Mouse (Mus musculus) urinary bladder, postnatal 25 days (tissue): Measurements from ENCODE around the gene Shb.

ENCODE experiments used
- DNase-seq: peaks from one replicate; pipeline ENCODE4 v3.0.0; 2022; ENCODE audit warnings: low spot score

Gene Shb

DNA sequence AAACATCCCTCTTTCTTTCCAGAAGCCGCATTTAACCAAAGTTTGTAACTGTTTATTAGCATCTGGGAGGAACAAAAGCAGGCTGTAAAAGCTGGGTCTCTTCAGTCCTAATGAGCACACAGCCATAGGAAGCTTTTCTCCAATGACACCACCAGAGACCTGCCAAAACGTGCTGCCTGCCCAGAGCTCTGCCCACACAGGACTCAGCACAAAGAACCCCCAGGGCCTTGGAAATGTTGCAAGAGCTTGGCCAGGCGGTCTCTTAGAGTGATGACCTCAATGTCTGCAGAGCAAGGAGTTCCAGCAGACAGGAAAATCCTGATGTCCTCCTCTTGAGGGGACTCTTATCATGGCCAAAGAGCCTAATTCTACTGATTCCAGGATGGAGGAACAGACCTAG lies 28.5 kb downstream of the Shb start:
- no peak for DNase-seq

DNA sequence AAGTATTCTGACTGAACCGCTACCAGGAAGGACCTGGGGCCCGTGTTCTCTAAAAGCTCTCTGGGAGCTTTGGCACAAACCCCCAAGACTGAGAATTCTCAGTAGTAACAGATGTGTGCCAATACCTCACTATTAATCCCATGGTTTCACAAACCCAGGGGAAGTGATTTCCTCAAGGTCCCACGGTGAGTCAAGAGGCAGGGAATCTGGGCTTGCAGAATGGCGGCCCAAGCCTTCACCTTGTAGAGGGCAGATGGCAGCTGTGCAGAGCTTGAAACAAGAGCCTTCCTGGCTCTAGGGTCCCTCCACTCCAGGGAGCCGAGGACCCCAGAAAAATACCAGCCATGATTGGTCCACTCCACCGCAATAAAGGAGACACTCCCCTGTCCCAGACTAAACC lies 28.9 kb downstream of the Shb start:
- DNase-seq, result no peak

DNA sequence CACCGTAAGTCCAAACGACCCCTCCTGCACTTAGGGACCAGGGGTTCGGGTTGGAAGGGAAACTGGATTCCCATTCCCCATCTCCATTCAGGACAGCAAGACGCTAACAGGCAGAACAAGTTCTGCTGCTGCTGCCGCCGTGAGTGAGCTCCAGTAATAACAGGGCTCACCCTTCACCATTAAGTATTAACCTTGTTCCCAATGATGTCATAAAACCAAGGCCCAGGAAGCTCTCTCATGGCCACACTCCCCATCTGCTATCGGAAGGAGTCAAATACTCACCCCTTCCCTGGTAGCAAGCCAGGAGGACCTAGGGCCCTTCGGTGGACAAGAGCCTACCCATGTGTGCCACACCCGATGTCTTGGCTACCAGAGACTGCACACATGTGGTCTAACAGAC lies 30.3 kb downstream of the Shb start:
- DNase-seq, result no peak

DNA sequence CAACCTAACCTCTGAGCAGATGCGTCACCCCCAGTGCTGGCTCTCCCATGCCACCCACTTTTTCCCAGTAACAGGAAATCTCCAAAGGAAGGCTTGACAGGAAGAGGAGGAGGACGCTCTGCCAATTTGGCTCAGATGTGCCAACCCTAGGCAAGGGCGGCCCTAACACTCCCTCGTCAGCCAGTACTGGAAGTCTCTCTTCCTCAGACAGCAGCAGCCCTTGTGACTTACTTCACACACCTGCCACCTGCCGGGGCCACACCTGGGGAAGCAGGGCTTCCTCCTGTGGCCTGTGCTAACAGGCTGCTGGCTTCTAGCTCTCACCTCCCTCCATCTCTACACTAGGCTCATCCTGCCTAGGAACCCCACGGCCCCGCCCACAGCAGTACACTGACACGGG lies 31.9 kb downstream of the Shb start:
- no peak for DNase-seq

DNA sequence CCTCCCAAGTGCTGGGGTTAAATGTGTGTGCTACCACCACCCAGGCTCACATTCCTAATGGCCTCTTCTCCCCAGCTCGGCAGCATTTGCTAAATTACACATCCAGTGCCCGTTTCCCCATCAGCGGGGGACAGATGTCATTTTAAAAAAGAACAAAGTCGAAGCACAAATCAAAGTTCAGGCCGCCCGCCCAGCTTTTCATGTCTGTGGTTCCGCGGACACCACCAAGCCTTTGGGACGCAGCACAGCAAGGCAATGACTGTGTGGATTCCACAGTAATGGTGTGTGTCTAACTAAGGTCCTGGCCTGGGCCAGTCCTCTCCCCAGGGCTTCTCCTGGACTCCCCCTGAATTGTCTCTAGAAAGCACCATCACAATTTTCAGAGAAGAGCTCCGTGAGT lies 32.7 kb downstream of the Shb start:
- DNase-seq, result no peak

DNA sequence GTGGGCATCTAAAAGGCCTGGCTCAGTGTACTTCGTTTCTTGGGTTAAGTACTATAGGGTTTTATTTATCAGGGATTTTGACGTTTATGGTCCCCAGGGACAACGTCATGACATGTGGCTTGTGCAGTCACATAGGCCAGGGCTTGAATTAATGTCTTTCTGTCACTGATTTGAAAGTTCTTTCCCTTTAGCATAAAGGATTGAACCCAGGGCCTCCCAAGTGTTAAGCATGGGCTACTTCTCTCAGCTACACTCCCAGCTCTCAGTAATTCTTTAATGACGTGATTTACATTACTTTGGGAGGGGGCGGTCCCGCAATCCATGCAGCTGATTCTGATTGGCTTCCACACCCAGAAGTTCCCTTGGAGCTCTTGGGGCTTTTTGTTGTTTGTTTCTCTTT lies 33.2 kb downstream of the Shb start:
- DNase-seq, result no peak

DNA sequence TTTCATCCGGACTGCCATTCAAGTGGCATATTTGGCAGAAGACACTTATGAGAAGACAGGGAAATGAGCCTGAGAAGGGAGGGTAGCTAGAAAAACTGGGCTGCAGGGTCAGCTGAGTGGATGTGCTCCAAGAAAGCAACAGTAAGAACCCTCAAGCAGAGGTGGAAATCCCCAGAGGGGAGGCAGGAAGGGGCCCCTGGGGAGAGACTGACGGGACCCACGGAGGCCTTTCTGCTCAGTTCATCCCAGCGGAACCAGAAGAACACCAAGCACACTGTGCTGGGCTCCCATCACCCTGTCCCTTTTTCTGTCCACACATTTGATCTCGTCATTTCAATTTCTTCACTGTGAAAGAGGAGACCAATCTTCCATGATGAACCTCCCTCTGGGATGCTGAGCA lies 33.9 kb downstream of the Shb start:
- no peak for DNase-seq

DNA sequence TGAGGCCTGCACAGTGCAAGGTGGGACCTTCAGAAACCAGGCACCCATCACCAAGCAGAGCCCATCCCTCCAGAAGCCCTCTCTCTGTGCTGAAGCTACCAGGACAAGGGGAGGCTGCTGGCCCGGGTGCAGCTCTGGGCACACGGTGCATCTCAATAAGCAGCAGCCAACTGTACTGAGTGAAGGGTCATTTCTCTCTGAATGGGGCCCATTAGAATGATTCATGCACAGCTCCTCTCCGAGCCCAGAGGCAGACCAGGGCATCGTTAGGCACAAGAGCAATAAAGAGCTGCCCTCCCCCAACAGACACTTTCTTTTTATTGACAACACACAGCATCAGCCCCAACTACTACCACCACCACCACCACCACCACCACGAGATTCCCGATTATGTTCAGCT lies 35.0 kb downstream of the Shb start:
- DNase-seq, result no peak

DNA sequence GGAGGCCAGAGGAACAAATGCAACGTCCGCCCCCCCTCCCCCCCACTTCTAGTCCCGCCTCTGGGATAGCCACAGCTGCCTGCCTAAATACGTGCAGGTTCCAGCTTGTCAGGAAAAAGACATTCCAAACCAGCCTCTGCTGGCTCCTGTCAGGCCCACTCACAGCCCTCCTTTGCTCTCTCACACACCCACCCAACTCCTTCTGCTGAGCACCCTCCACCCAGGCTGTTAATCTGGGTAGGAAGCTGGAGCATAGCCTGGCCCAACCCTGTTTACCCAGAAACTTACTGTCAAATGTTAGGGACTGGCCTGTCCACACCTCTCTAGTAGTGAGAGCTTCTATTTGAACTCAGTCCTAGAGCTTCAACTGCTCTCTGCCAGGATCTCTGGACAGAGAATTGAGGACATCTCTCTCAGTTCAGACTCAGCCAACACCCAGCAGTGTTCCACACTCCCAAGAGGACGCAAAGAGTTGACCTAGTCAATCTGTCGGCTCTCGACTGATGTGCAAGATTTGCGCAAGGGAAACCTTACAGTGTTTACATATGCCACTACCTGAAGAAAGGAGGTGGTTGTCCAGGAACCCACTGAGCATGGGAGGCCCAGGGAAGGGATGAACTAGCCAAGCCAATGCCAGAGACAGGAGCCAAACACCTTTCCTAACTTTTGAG lies 36.6 kb downstream of the Shb start:
- no peak for DNase-seq

DNA sequence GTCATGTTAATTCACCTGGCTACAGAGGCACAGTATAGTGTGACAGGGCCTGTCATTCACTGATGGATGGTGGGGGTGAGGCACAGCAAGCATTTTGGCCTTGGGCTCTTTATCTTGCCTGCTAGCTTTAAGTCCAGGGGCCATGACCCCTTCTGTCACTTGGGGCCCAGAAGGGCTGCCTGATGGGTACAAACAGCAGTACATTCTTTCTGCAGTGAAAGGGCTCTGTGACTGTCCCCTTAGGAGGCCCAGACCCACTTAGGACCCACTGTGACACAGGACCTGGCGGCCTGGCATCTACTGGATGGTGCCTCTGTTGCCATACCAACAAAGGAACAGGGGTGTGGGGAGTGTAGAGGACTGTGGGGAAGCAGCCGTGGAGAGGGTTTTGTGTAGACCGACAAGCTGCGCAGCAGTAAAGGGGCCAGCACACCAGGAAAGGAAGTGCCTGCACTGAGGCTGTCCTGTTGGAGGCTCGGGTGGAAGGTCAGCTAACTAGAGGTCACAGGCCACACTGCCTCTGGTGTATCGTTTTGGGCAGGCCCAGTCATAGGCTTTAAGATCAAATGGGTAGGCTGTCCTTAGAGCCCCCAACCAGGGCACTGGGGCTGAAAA lies 38.4 kb downstream of the Shb start:
- no peak for DNase-seq

DNA sequence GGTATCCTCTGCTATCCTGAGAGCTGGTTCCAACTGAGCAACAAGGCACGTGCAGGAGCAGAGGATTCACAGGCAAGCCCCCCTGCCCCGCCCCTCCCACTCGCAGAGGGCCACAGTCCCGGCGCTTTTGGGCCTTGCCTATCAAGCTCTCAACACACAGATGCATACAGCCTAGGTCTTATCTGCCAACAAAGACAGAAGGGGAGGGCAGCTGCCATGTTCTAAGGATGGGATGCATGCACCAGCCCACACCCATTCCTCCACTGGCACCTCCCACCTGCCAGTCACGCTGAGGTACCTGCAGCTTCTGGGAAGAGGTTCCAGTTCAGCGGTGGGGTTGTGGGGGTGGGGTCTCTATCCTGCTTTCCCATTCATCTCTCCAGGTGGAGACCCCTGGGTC lies 39.2 kb downstream of the Shb start:
- no peak for DNase-seq

DNA sequence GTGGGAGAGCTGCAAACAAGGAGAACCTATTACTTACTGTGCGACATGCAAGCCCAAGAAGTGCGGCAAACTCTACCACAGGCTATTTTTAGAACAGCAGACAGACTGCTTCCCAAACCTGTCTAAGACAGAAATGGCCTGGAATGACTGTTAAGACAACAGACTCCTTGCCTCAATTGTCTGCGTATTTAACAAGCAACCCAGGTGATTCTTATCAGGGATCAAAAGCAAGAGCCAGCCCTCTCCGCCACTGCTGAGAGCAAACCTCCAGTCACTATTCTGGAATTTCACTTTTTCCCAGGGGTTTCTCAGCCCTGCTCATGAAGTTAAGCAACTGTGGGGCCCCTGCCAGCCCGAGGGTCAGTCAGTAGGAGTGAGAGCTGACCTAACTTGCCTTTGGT lies 39.6 kb downstream of the Shb start:
- no peak for DNase-seq

DNA sequence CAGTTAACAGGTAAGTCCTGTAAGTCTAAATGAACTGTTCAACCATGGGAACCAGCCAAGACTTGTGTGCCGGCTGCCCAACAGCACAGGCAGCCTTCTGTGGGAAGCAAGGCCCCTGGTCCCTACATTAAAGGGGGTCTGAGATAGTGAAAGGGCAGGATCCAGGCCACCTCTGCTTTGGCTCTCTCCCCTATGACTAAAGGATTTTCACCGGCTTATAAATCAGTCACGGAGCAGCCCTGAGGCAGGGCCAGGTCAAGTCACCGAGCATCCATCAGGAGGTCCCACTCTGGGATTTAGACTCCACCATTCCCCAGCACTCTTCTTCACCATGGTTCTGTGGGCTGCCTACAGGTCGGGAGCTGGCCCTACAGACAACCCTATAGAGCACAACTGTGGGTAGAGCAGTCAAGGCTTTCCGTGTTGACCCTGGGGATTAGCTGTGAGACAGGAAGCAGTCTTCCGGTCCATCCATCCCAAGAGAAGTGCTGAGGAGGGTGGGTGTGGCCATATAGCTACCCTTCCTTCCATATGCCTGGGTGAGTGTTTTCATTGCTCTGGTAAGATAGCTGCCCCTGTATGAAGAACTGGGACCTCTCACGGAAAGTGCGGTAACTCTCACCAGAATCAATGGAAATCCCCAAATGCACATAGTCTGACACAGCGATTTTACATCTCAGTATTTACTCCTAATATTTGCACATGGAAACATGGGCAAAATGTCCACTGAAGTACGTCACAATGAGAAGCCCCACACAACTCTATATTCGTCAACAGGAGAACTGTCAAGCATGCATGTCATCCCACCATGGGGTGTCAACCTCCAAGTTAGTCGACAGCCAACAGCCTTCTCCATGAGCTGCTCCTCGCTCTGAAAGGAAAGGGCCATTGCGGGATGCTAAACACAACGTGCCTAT lies 40.3 kb downstream of the Shb start:
- DNase-seq, result no peak

DNA sequence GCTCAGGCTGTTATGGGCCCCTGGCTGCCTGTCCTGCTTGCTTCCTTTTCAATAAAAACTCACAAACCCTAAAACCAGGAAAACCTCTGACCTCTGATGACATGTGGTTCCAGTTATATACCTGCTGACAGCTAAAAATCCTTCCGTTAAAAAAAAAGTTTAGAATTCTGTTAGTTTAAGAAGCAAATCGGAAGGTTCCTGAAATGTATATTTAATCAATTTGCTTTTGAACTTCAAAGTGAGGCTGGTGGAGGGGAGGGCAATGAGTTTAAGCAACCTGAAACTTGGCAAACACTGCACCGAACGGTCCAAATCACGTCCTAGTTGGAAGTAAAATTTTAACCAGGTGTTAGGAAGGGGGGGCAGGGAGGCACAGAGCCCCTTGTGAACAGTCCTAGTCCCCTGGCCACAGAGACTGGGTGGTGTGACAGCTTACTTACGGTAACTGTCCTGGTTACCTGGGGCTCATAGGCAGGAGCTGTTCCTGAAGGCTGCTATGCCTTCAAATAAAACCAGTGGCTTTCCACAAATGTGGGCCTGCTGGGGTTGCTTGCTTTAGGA lies 41.1 kb downstream of the Shb start:
- DNase-seq, result no peak

DNA sequence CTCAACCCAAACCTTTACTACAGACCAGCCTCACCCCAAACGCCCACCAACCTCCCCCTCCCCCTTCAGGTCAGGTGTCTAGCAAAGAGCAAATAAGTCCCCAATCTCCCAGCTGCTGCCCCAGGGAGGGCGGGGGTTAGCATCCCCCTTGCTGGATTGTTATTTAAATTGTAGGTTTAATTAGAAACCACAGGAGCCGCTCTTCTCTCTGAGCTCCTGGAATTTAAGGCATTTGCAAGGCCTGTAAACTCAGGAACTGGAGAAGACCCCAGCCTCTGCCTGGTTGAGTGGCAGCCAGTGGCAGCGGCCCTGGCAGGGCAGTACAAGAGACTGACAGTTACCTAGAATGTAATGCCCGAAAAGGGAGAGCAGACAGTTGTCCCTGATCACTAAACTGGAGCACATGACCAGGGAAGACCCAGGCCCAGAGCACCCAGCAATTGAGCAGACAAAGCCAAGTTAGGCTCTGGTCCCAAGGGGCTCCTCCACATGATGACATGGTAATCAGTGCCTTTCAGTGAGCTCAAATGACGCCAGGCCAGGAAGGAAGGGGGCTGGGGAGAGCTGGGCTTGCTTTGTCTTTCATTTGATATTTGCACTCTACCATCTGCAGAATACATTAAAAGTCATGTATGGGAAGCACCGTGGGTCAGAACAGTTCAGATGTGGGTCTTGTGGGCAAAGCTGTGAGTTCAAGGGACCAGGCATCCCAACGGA lies 42.1 kb downstream of the Shb start:
- no peak for DNase-seq

DNA sequence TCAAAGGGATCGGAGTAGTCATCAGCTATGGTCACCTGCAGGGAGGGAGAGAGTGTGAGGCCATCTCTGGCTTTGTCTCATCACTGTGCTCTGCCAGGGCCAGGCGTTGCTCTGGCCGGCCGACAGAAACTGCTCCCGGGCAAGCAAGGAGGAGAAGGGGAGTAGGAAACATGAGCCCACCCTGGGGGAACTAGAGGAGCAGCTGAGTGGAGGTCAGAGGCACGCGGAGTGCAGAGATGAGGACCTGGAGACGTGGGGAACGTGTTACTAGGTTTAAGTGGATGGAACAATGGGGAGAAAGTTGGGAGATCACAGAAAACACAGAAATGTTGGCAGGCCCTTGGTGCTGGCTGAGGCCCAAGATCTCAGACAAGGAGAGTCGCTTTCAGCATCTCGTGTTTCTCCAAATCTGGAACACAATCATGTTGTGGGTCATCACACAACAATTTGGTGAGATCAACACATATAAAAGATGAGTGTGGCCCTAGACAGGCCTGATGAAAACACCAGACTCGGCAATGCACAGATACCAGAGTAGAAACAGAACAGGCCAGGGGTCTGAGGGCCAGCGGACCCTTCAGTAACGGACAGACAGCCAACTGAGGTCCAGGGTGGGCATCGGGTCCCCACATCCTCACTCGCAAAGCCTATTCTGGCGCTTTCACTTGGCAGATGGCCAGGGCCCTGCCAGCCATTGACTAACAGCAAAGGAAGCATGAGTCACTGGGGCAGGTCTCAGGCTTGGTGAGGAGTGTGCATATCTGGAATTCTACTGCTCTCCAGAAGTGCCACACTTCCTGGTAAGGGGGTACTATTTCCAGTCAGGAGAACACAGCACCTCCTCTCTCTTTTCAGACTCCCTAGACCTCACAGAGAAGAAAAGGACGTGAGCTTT lies 42.9 kb downstream of the Shb start:
- peak; percentile 79 for DNase-seq

DNA sequence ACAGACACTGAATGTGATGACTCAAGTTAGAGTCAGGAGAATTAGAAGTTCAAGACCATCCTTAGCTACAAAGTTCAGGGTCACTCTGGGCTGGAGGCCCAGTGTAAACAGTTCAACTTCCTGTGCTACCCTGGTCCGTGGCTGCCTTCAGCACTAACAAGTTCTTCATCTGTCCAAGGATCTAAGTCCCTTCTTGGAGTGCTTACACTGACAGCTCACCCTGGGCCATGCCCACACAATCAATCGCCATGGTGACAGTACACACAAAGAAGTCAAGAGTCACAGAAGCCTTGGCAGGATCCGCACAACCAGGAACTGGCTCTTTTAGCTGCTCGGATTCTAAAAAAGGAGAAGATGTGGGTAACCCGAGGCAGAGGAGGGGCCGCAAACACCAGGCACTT lies 44.6 kb downstream of the Shb start:
- DNase-seq, result no peak

DNA sequence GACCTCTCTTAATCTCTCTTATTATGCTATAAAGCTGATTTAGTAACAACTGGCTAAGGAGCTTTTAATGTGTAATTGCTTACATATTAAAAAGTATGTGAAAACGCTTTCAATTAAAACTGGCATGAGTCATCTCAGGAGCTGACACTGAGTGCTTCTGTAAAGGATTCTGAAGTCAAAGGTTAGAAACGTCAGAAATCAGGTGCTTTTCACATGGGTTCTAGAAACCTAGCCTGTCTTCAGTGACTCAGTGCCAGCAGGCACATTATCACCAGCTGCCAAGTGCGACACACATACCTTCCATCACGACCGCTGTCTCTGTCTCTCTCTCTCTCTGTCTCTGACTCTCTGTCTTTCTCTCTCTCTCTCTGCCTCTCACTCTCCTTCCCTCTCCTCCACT lies 47.2 kb downstream of the Shb start:
- no peak for DNase-seq

DNA sequence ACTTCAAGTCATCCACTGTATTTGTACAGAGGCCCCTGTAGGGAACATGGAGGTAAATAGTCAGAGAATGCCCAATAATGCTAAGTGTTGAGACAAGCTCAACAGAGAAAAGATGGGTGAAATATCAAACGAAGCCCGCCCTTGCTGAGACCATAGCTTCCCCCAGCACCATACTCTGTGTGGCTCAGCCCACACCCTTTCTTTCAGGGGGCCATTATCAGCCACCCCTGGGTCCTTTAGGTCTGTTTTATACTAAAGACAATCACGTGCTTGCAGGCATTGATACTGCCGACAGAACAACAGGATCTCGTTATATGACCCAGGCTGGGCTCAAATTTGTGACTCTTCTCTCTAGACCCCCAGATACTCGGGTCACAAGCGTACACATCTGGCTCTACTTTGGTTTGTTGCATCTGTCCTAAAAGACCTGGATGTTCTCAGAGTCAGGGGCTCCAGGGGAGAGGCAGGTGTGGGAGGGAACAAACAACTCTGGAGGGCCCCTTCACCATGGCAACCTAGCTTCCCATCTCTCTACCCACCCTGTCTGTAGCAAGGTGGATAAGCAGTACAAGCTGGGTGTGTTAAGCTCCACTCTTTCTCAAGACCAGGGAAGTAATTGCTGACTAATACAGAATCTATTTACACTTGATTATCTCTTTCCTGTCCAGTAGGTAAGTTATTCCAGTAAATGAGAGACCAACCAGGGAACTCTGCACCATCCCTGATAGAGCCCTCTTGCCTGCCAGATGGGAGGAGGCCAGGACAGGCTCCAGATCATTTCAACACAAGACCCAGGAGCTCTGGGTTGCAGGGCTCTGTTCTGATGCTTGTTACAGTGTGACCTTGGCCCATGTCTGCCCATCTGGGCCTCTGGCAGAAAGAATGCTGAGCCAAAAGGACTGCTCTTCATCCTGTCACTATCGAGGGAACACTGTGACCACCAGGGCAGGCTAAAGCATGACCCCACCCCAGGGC lies 48.7 kb downstream of the Shb start:
- no peak for DNase-seq

DNA sequence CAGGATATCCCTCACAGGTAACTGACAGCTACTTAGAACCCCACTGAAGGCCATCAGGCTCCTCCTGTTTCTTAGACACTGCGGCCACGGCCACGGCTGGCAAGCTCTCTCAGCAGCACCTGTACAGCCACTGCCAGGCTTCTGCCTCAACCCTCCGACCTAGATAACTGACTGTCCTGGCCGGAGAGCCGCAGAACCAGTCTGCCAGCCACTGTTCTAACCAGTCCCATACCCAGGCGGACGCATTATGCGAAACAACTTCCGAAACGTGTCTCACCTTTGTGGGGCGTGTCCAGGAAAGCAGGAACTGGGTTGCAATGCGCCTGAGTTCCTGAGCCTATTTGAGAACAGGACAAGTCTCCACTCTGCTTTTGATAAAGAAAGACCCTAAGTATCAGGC lies 50.0 kb downstream of the Shb start:
- DNase-seq, result no peak
